Mouse (Mus musculus): Measurements from ENCODE around the gene Zfp784. TPM values are rescaled to one million over a fixed set of nuclear protein-coding genes. Genes with fewer than 3 reads are reported as not detected.
"Not testable (repeated sequence)": the region's sequence is repeated elsewhere in the genome, so short reads cannot be mapped to it uniquely, and the experiment has no call there.

The Zfp784 gene
- total and polyA plus RNA-seq, 2 experiments from 2014 or later, result 4.5 to 6.0 TPM

DNA sequence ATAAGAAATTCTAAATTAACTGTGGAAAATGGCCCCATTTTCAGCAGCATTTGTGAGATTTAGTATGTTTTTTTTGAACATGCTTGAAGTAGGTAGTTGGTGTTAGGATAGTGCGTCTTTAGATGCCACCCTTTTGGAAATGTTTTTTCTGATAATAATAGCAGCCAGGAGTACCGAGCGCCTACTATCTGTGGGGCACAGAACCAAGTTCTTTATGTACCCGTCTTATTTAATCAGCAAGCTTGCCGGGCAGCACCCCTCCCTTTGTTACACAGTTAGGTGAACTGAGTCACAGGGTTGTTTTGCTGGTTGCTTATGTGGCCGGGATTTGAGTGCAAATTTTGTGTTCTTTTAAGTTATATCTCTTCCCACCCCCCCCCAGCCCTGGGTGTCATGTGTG lies 43.0 kb upstream of the Zfp784 start:
- no peak for TF ChIP-seq CTCF (IDR thresholded peaks at IDR 0.05; ENCODE audit: low read depth)
- DNase-seq (ENCODE audit: low spot score), result no peak
- Histone ChIP-seq H3K4me2 (ENCODE audit: low read depth, low read length) (peak overlapping the region; percentile 71), H3K4me1 (ENCODE audit: insufficient read depth, low read length) (peaks cover 11% of the 10 kb centered on the region), H3K9me3 (ENCODE audit: low read length) (no peaks in the 10 kb centered on the region), H3K27me3 (ENCODE audit: insufficient read depth, low read length) (no peaks in the 10 kb centered on the region), H3K27ac (no peak overlapping the region; the same call in 1 of the 2 replicates), H3K36me3 (ENCODE audit: insufficient read depth, low read length) (peaks cover 12% of the 10 kb centered on the region; the same call in 1 of the 2 replicates), H3K9ac (replicated peaks; ENCODE audit: low read length) (peak overlapping the region; percentile 94; the same call in 1 of the 2 replicates), H3K4me3 (ENCODE audit: low read length) (peak overlapping the region; percentile 85)
- WGBS, result 65% methylated on average over 6 of the region's 6 CpGs
- no peak for ATAC-seq

GRCm38 (mm10) chr7:5080815-5081214 lies 42.6 kb upstream of the Zfp784 start:
- ATAC-seq (no peak), DNase-seq (ENCODE audit: low spot score) (peak; percentile 17)
- 14% methylated on average over 6 of the region's 6 CpGs for WGBS
- TF ChIP-seq CTCF (IDR thresholded peaks at IDR 0.05; ENCODE audit: low read depth), result no peak
- Histone ChIP-seq H3K27ac (peak overlapping the region; percentile 94), H3K4me2 (ENCODE audit: low read depth, low read length) (peak overlapping the region; percentile 71), H3K9me3 (ENCODE audit: low read length) (no peaks in the 10 kb centered on the region), H3K4me1 (ENCODE audit: insufficient read depth, low read length) (peaks cover 11% of the 10 kb centered on the region), H3K4me3 (ENCODE audit: low read length) (peak overlapping the region; percentile 85), H3K27me3 (ENCODE audit: insufficient read depth, low read length) (no peaks in the 10 kb centered on the region), H3K36me3 (ENCODE audit: insufficient read depth, low read length) (peaks cover 16% of the 10 kb centered on the region; the same call in 1 of the 2 replicates), H3K9ac (replicated peaks; ENCODE audit: low read length) (peak overlapping the region; percentile 94)

GRCm38 (mm10) chr7:5080010-5080751 lies 41.9 kb upstream of the Zfp784 start, which contains the start of gene Epn1:
Gene Epn1 (plus strand): TSS chr7:5080235.
- Histone ChIP-seq H3K27me3 (ENCODE audit: insufficient read depth, low read length) (no peaks in the 10 kb centered on the region), H3K9me3 (ENCODE audit: low read length) (no peaks in the 10 kb centered on the region), H3K36me3 (ENCODE audit: insufficient read depth, low read length) (peaks cover 18% of the 10 kb centered on the region; the same call in 1 of the 2 replicates), H3K9ac (replicated peaks; ENCODE audit: low read length) (peak within 1 kb of the TSS; percentile 94), H3K4me3 (ENCODE audit: low read length) (peak within 1 kb of the TSS; percentile 85), H3K4me1 (ENCODE audit: insufficient read depth, low read length) (peaks cover 11% of the 10 kb centered on the region), H3K27ac (peak within 1 kb of the TSS; percentile 94), H3K4me2 (ENCODE audit: low read depth, low read length) (peak within 1 kb of the TSS; percentile 71)
- peak; percentile 99 for ATAC-seq
- DNase-seq (ENCODE audit: low spot score), result peak; percentile 98
- no peak for TF ChIP-seq CTCF (IDR thresholded peaks at IDR 0.05; ENCODE audit: low read depth)
- 3% methylated on average over 81 of the region's 81 CpGs for WGBS

GRCm38 (mm10) chr7:5079365-5080009 lies 41.2 kb upstream of the Zfp784 start:
- Histone ChIP-seq H3K4me1 (ENCODE audit: insufficient read depth, low read length) (peaks cover 11% of the 10 kb centered on the region), H3K9ac (replicated peaks; ENCODE audit: low read length) (peak overlapping the region; percentile 94; the same call in 1 of the 2 replicates), H3K27ac (peak overlapping the region; percentile 94), H3K4me2 (ENCODE audit: low read depth, low read length) (peak overlapping the region; percentile 71), H3K36me3 (ENCODE audit: insufficient read depth, low read length) (peaks cover 22% of the 10 kb centered on the region; the same call in 1 of the 2 replicates), H3K4me3 (ENCODE audit: low read length) (peak overlapping the region; percentile 85)
- H3K9me3 ChIP-seq (ENCODE audit: low read length); H3K27me3 ChIP-seq (ENCODE audit: insufficient read depth, low read length); DNase-seq (ENCODE audit: low spot score): not testable (repeated sequence)
- peak; percentile 11 for ATAC-seq
- WGBS, result 46% methylated on average over 9 of the region's 13 CpGs

GRCm38 (mm10) chr7:5076931-5077330 lies 38.7 kb upstream of the Zfp784 start:
- WGBS, result 86% methylated on average over 2 of the region's 2 CpGs
- DNase-seq (ENCODE audit: low spot score) (no peak), ATAC-seq (no peak)
- H3K4me2 ChIP-seq (ENCODE audit: low read depth, low read length), result no peak overlapping the region
- H3K27ac ChIP-seq, result no peak overlapping the region
- H3K4me3 ChIP-seq (ENCODE audit: low read length), result no peak overlapping the region
- no peaks in the 10 kb centered on the region for H3K9me3 ChIP-seq (ENCODE audit: low read length)
- no peak for TF ChIP-seq CTCF (IDR thresholded peaks at IDR 0.05; ENCODE audit: low read depth)
- H3K9ac ChIP-seq (replicated peaks; ENCODE audit: low read length), result no peak overlapping the region
- no peaks in the 10 kb centered on the region for H3K27me3 ChIP-seq (ENCODE audit: insufficient read depth, low read length)
- H3K36me3 ChIP-seq (ENCODE audit: insufficient read depth, low read length), result peaks cover 43% of the 10 kb centered on the region
- H3K4me1 ChIP-seq (ENCODE audit: insufficient read depth, low read length), result peaks cover 10% of the 10 kb centered on the region

- WGBS, result 83% methylated on average over 5 of the region's 5 CpGs
- Histone ChIP-seq H3K9me3 (ENCODE audit: low read length) (no peaks in the 10 kb centered on the region), H3K36me3 (ENCODE audit: insufficient read depth, low read length) (peaks cover 61% of the 10 kb centered on the region)
Observed at GRCm38 (mm10) chr7:5074984-5075383, 36.7 kb upstream of the Zfp784 start.

More at GRCm38 (mm10) chr7:5074984-5075383, 36.7 kb upstream of the Zfp784 start:
- TF ChIP-seq CTCF (IDR thresholded peaks at IDR 0.05; ENCODE audit: low read depth), result no peak
- Histone ChIP-seq H3K4me3 (ENCODE audit: low read length) (no peak overlapping the region), H3K27me3 (ENCODE audit: insufficient read depth, low read length) (no peaks in the 10 kb centered on the region), H3K9ac (replicated peaks; ENCODE audit: low read length) (no peak overlapping the region), H3K4me1 (ENCODE audit: insufficient read depth, low read length) (no peaks in the 10 kb centered on the region), H3K4me2 (ENCODE audit: low read depth, low read length) (no peak overlapping the region), H3K27ac (no peak overlapping the region)
- ATAC-seq (no peak), DNase-seq (ENCODE audit: low spot score) (no peak)
